Mouse (Mus musculus) bone marrow macrophage, adult 2 months (primary cell): ENCODE measurements around the gene Zfp282.

ENCODE experiments used
- CTCF ChIP-seq: IDR thresholded peaks from 2 replicates; pipeline ENCODE4 v1.5.1; 2012; ENCODE audit warnings: low read depth, mild to moderate bottlenecking, low read length, moderate library complexity
- POLR2A ChIP-seq: IDR thresholded peaks from 2 replicates; pipeline ENCODE4 v1.6.1; 2012; ENCODE audit warnings: mild to moderate bottlenecking, low read depth, low read length, borderline replicate concordance

DNA sequence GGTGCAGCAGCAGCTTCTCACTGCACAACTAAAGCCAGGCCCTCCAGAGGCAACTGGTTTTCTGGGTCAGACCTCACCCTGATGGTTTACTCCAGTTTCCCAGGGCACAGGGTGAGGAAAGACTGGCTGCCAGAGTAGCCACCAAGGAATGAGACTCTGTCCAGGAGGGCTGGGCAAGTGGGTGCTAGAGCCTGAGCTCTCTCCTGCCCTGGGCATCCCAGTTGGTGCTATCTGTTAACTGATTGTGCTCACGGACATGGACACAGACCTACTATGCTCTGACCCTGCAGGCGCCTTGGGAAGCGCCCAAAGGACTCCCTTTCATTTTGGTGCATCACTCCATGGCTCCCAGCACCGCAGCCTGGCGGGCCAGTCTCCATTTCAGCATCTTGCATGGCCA is 29.3 kb downstream of the Zfp282 start:
- TF ChIP-seq CTCF (no peak), POLR2A (no peak)
